Mouse (Mus musculus): ENCODE measurements around the gene Cwc27.

- TF ChIP-seq TCF3 (IDR thresholded peaks at IDR 0.05; ENCODE audit: insufficient read length, low read depth) = no peak
- no peak for TF ChIP-seq POLR2A (IDR thresholded peaks at IDR 0.05; ENCODE audit: insufficient read length, low read depth)
Observed at GRCm38 (mm10) chr13:104650145-104650544, 166.8 kb downstream of the Cwc27 start.
